Mouse (Mus musculus): ENCODE measurements at regions not wholly inside any gene's neighbourhood (a gene's known extent, or its start where the extent isn't known, plus 50 kb on each side); places are given as distances from the start of the nearest gene placed in this dataset.

DNA sequence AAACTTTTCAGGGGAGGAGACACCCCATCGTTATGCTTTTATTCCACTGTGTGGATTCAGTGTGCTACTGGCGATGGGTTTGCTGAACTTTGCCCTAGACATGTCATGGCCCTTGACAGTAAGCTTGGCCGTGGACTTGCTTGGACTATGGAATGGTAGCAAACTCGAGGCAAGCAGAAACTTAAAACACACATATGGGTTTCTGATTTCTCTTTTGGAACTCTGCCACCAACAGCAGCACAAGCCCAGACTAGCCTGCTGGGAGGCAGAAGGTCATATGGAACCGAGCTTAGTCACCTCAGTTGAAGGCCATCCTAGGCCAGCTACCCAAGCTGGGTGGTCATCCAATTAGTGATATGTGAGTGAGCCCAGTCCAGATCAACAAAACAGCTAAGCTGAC is 263.8 kb downstream of the Pik3r1 start:
- DNase-seq: no peak

DNA sequence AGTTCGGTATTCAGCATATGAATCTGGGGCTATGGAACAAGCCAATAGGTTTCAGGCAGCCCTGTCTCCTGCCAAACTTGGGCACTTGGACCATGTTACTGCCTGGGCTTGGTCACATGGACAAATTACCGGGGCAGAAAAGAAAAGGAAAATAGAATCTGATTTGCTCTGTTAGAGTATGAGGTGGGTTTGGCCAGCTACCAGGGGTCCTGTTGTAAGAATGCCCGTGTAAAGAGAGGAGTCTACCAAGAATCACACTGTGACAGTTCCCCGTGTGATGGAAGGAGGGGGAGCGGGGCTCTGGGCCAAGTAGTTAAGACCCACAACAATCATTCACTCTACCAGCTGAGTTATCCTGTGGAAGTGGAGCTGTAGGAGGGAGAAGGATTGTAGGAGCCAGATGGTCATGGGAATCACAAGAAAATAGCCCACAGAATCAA is 266.2 kb downstream of the Pik3r1 start:
- no peak for DNase-seq

DNA sequence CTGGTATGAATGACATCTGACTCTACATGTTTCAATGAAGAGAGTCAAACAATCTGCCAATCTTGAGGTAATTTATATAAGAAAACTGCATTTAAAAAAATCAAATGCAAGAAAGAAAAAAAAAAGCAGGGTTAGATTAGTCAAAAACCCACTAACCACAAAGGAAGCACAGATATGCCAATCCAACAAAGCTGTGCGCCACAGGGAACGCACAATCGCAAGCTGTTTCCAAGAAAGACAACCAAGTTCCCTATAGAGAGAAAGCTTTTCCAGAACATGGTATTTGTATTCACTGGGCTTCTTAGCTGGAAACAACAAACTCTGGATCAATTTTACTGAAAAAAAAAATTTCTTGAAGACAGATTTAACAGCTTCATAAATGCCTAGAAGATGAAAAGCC is 267.0 kb downstream of the Pik3r1 start:
- DNase-seq: no peak

DNA sequence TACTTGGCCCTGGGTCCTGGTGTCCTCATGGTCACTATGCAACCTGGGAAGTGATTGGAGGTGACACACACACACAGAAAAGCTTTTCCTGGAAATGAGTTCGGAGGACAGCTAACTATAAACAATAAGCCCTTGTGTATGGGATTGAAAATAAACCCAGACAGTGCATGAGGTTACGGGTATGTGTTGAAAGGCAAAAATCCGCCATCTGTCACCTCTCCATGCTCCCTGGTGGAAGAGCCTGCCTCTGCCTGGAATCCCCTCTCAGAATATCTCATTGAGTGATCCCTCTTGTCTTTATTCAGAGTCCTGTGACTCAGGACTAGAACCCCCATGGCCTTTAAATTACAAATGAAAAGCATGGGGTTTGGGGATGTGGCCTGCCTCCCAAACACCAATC is 276.2 kb downstream of the Pik3r1 start:
- no peak for DNase-seq

DNA sequence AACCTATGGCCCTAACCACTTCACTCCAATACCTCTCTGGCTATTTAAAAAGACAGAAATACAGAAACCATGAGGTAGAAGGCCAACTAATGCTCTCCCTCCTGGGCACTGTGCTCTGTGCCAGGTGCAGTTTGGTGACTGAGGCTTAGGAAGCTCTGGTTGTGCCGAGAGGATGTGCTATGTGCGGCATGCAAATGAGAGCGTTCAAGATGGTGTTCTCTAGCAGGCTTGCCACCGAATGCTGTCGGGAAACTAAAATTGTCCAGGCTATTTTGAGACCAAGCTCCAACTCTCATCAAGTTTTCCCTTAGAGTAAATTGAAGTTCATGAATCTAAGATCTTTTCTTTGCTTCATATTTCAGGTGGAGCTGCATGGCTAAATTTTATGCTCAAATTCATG is 277.1 kb downstream of the Pik3r1 start:
- no peak for DNase-seq

DNA sequence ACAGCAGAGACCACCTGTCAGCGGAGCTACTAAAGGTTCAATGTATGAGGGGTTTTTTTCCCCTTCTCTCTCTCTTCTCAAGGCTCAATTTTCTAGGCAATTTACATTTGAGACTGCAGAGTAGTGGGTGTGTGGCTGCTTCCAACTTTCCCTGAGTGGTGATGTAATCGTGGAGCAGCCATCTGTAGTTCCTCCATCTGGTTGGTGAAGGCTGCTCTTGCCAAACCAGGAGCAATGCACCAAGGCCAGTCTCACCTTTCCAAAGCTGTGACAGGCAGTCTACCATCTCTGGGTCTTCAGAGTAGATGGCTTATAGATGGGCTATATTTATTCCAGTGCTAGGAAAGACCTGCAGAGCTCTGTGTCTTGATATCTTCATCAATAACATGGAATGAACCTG is 280.4 kb downstream of the Pik3r1 start:
- DNase-seq: peak; percentile 74 to 76

DNA sequence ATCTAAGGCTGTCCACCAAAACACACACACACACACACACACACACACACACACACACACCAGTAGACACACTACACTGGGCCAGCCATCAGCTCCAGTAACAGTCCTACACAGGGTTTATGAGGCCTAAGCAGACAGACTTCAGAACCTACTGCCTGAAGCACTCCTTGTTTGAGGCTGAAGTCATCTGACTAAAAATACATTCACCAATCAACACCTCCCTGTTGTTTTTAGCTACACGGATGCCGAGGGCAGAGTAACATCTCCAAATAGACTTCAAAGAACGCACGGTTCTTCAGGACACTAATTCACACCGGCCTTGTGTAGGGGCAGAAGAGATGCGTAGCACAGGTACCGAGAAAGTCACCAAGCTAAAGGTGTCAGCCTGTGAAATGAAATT is 282.2 kb downstream of the Pik3r1 start:
- DNase-seq: no peak

DNA sequence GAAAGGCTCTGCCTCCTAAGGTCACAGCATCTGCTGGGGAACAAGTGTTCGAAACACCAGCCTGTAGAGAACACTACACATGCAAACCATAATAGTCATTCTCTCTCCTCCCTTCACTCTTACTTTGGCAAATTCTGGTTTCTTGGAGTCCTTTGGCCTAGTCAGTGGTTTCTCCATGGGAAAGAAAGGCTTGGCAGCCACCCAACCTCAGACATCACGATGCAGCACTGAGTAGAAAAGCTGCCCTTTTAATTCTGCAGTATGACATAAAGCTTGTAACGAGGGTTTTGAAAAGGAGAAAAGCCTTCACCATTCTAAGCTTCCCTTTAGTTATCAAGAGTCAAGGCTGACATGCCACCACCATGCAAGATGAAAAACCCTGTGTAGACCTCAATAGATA is 284.2 kb downstream of the Pik3r1 start:
- no peak for DNase-seq

DNA sequence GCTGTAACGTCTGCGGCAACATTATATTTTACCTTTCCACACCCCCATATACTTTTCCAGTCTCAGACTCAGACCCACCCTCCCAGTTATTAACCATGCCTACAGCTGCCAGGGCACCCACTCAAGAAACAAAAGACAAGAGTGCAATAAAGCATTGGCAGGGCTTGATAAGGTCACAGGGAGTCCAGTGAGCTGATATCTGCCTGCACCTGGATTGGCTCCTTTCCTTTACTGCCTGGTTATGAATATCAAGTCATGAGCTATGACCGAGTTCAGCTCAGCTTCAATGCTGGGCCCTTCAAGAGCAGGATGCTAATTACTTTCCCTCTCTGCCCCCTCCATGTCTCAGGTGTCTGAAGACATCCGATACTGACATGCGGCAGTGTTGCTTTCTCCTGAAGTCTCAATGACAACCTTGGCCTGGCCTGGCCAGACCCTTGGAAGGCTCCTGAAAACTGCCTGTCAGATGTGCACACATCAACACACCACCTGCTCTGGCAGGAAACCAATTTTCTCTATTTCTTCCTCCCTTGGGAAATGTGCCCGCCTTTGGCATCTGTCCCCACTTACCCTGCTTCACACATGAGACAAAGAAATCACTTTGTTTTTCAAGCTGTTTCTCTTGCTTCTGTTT is 286.3 kb downstream of the Pik3r1 start:
- DNase-seq: no peak

DNA sequence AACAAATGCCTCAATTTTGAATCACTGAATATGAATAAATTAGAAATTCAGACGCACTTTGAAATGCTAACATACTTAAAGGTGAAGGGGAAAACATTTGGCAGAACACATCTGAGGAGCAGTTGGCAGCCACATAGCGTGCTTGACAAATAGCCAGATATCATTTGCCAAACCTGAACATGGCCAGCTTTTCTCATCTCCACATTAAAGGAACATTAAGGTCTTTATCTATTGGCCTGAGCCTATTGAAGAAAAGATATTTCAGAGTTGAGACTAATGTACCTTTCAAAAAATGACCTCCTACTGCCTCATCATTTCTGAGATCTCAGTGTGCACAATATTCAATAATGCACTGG is 288.7 kb downstream of the Pik3r1 start:
- DNase-seq: no peak

DNA sequence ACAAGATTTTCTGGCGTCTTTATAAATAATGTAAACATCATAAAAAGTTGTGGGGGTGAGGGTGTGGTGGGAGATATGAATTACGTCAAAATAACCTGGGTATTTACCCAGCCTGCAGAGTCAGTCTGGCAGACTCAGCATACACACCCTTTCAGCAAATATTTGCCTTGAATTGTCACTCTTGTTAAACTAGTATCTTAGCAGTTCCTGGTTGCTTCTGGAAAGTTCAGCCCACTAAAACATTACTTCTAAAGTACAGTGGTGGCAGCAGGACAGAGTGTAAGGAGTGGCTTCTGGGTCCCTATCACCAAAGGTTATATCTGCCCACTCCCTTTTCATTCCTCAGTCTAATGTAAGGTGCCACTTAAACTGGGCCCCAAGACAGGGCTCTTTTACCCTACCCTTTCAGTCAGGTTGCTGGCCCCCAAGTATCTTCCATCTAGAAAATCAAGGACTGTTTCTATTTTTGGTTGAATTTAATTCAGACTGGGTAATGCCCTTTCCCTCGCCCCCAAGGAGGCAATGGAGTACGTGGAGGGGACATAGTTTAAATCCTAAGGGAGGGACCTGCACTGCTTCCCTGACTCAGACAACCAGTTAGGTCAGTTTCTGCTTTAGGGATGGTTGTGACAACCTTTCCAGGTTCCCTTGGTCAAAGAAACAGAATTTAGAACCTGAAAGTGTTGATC is 289.3 kb downstream of the Pik3r1 start:
- DNase-seq: no peak

DNA sequence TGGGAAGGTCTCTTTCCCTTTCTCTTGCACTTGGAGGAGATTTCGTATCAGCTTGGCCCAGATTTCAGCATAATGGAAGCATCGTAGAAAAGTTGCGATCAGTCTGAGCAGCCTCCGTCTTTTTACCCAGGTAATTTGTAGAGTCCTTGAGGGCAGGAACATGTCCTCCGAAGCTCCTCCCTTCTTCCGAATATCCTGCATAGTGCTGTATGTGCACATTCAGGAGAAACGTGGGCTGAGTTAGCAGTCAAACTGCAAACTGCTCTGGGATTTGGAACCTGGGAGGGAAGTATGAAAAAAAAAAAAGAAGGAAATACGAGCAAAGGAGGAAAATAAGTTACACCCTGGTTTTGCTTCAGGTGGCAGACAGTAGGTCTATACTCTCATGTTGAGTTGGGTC is 294.7 kb downstream of the Pik3r1 start:
- DNase-seq: no peak

DNA sequence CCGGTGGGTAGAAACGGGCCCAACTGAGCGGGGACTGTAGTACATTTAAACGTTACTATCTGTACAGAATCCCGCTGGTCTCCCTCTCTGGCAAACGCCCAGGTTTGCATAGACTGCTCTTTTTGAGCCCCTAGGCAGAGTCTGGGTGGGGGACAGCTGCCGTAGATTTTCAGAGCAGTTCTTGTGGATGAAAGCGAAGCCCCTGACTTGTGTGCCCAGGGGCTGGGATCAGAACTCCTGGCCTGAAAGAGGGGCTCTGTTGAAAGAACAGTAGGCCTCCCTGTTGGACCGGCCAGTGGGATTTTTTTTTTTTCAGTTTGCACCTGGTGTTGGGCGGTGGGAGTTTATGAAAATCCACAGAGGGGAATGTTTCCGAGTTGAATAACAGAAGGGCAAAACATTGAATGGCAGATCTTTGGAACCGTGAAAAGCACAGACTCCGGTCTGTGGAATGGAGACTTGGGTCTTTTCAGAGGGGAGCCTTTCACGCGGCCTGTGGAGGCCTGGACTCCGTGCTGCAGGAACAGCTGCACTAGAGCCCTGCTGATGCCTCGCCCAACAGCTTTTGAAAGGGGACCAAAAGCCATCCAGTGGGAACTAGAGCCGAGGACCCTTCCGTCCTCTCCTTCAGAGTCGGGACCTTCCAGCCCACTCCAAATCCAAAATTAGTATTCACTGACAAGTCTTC is 297.3 kb downstream of the Pik3r1 start:
- DNase-seq: peak in 1 of 2 experiments; percentile 18

DNA sequence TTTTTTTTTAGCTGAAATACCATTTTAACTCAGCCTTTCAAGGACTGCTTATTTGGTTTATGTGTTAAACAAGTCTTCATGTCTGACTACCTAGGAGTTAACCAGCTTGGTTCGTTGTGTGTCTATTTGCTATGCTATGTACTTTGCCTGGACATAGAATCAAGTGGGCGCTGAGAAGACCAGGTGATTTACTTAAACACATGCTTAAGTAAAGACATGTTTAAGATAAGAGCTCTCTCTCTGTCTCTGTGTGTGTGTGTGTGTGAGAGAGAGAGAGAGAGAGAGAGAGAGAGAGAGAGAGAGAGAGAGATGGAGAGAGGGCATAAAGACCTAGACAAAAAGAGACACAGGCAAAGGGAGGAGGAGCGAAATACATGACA is 302.3 kb downstream of the Pik3r1 start:
- DNase-seq: no peak

DNA sequence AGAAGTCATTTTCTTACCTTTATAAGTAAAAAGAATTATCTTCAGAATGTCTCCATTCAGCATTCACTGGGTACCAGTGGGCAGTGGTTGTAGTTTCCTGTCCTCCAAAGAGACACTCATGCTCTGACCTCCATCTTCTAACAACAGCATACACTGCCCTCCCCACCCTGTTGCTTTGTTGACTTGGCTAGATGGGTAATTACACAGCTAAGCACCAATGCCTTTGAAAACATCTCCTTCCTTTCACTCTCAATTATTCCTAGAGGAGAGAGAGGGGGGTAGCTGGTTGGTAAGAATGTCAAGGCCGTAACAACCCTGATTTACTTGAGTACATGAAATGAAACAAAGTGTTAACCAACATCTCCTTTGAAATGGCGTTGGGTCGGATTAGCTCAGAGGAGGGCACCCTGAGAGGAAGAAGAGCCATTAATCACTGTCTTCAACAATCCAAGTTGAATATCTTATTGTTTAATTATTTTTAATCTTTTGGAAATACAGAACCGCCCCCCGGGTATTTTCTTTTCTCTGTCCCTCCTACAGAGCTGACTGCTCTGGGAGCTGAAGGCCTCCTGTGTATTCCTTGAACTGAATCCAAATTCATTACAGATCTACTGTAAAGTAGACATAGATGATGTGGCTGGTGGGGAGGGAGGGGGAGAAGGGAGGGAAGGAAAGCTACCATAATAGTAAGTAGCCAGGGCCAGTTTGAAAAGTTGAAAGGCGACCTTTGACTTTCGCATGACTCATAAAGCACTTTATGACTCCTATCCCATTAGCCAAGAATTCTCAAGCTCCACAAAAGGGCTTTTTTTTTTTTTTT is 302.9 kb downstream of the Pik3r1 start:
- no peak for DNase-seq

DNA sequence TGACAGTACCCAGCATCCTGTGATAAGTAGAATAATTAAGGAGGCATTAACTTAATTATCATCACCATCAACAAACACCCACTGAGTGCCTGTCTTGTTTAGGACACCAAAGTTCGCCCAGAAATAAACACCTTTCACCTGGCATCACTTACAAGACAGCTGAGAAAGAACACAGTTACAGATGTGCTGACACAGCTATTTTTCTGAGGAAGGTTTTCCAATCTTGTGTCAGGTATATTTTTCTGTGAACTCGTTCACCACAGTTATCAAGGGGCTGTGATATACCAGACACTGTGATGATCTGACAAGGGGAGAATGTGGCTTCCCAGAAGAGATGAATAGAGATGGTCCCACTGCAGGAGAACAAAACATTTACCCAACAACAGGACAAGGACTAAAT is 311.1 kb downstream of the Pik3r1 start:
- no peak for DNase-seq

DNA sequence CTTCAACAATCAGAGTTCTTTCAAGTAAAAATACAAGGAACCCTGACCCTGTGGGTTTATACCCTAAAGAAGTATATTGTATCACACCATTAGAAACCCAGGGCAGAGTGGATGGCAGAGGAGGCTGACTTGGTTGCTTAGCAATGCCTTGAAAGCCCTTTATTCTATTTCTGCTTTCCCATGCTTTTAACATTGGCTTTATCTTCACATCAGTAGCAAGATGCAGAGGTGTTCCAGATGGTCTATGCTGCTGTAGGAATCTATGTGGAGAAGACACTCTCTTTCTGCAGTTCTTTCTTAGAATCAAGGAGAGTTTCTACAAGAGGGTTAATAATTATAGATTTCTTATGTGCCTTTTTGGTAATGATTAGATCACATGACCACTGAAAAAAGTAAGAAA is 313.7 kb downstream of the Pik3r1 start:
- DNase-seq: no peak

DNA sequence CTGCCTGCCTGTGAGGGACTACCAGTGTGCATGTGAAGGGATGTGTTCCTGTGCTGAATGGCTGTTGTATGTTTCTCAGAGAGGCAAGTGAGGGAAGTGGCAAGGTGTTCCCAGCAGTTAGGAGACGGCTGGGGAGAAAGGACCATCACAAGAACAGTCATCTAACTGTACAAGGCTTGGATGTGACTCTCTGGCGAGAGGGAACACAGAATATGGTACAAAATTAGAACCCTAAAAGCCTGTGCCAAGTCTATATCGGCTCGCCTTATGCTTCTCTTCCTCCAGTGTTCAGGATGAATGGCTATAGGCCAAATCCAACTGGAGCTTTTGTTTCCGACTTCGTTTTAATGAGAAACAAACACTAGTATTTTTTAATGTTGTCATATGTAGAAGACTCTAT is 317.5 kb downstream of the Pik3r1 start:
- DNase-seq: peak; percentile 12 to 36

DNA sequence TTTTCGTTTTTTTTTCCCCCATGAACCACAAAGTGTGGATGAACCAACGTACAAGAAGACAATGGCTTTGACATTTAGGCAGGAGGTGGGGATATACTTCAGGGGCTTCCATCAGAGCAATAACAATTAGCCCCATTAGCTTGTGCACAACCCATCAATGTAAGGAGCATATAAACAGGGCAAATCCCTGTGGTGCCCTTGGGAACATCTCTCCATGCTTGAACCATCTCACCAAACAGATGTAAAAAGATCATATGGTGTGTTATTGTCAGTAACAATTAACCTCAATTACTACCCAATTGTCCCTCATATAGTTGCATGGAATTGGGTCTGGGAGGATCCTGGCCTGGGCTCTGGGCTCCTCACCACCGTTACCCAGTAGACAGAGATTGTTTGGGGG is 328.5 kb downstream of the Pik3r1 start:
- no peak for DNase-seq

DNA sequence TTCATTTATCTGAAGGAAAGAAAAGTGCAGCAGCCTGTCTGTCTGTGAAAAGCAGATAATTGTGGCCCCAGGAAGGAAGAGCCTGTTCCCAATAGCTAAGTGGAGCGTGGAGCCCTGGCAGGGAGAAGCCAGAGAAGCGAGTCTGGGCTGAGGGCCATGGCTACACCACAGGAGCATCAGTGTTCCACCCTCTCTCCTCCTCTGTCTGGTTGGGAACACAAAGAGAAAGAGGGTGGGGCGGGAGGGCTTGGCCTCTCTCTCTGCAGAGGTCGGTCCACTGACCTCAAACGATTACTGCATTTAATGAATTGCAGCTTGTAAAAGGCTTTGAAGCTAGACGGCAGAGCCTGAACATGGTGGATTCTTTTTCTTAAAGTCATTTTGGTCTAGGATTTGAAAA is 329.0 kb downstream of the Pik3r1 start:
- no peak for DNase-seq

DNA sequence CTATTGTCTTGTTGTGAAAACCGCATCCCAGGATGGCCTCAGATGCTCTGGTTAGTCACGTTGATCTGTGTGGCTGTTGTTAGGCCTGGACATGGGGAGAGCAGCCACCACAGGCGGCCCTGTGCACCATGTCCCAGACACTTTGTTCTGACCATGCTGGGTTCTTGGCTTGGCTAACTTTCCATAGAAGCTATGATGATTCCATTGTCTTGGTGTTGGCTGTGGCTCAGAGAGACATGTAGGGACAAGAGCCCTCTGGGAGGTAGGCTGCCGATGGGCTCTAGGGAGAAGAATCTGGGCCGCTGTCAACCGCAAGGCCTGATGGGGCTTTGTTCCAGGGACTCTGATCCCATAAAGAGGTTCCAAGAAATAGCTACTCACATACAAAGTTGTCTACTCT is 334.9 kb downstream of the Pik3r1 start:
- DNase-seq: no peak

DNA sequence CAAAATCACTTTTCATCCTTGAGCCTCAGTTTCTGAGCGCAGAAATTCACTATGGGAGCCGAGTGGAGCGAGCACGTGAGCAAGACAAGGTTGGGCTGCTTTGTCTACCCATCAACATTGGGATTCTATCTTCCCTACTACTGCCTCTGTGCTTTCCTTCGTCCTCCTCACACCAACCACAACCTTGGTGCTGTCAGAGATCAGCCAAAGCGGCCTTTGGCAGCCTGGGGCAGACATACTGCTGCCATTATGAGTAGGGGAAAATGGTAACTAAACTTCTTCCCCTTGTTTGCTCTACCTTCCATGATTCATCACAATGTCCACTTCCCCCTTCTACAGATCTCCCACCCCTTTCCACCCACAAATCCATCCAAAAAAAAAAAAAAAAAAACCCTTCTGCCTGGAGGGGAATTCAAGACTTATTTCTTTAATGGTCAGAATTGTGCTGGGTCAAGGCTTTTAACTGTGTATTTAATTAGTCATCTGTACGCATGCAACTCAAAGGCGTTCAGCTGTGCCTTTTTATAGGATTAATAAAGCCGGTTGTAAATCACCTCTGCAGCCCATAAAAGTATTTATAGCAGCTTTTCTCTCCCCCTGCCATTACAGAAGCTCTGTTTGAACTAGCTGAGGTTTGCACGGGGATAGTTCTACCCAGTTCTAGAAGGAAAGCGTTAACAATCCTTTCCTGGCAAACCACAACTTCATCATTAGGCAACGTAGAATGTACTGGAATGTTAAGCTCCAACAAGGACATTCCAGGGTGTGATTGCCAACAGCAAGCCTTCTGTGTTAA is 340.4 kb downstream of the Pik3r1 start:
- DNase-seq: no peak

Data from layer of hippocampus, postnatal 36 days (tissue).